Mouse (Mus musculus) lung, adult 2 months (tissue): ENCODE results near the gene Cnpy3. TPM values are rescaled to one million over a fixed set of nuclear protein-coding genes. Genes with fewer than 3 reads are reported as not detected.
"Not testable (repeated sequence)": the region's sequence is repeated elsewhere in the genome, so short reads cannot be mapped to it uniquely, and the experiment has no call there.

Experiments used
- DNase-seq: peaks from one replicate; pipeline ENCODE4 v3.0.0; 2022
- H3K4me1 ChIP-seq: fragments of 200-500 bp; 2 replicates; pipeline ENCODE4 v1.6.1; 2011; ENCODE audit warnings: low read length; ENCODE audit not compliant: control insufficient read depth, insufficient read depth
- H3K4me3 ChIP-seq: fragments of 200-500 bp; replicated peaks from 2 replicates; pipeline ENCODE3; 2011; ENCODE audit warnings: low read depth, mild to moderate bottlenecking, control low read depth, low read length; ENCODE audit errors: extremely low read depth
- CTCF ChIP-seq: fragments of 200-500 bp; IDR thresholded peaks from 2 replicates; pipeline ENCODE4 v1.5.1; 2011; ENCODE audit warnings: mild to moderate bottlenecking, low read length, control low read depth; ENCODE audit not compliant: insufficient read depth
- POLR2A ChIP-seq: fragments of 200-500 bp; IDR thresholded peaks from 2 replicates; pipeline ENCODE4 v1.6.1; 2011; ENCODE audit warnings: low read depth, mild to moderate bottlenecking, control low read depth, low read length, borderline replicate concordance; ENCODE audit errors: extremely low read depth
- WGBS: fragments of 180-500 bp; shearing (Covaris S2); methylation state at CpG from one replicate; pipeline ENCODE4 v1.1.7; 2018; 5-methylcytosine and 5-hydroxymethylcytosine counted together
- polyA plus RNA-seq: library from polyadenylated mRNA; depleted of rRNA; stranded (reverse); fragments of >200 nt; gene quantifications from 2 replicates; pipeline ENCODE4 v1.2.3, GENCODE M21; 2012

Cnpy3 gene
- polyA plus RNA-seq, 1 experiment, result 59.7 TPM

- H3K4me1 ChIP-seq, result peaks cover 2% of the 10 kb centered on the region; the same call in 1 of the 2 replicates
- WGBS, result 59% methylated on average over 17 of the region's 17 CpGs
- no peak overlapping the region for H3K4me3 ChIP-seq
- no peak for DNase-seq
- no peak for TF ChIP-seq CTCF
- no peak for TF ChIP-seq POLR2A
Measured at GRCm38 (mm10) chr17:46771616-46772015, 19.6 kb upstream of the Cnpy3 start.

- DNase-seq, result no peak
- WGBS, result 91% methylated on average over 4 of the region's 4 CpGs
Measured at GRCm38 (mm10) chr17:46771025-46771424, 19.0 kb upstream of the Cnpy3 start.

GRCm38 (mm10) chr17:46770546-46770945 lies 18.5 kb upstream of the Cnpy3 start:
- TF ChIP-seq POLR2A (no peak), CTCF (no peak)
- no peak for DNase-seq
- H3K4me3 ChIP-seq, result no peak overlapping the region
- peaks cover 2% of the 10 kb centered on the region; the same call in 1 of the 2 replicates for H3K4me1 ChIP-seq
- 89% methylated on average over 11 of the region's 11 CpGs for WGBS

More at GRCm38 (mm10) chr17:46771025-46771424, 19.0 kb upstream of the Cnpy3 start:
- TF ChIP-seq CTCF (no peak), POLR2A (no peak)
- Histone ChIP-seq H3K4me1 (peaks cover 2% of the 10 kb centered on the region; the same call in 1 of the 2 replicates), H3K4me3 (no peak overlapping the region)

GRCm38 (mm10) chr17:46767868-46768267 lies 15.9 kb upstream of the Cnpy3 start:
- TF ChIP-seq POLR2A (no peak), CTCF (no peak)

DNA sequence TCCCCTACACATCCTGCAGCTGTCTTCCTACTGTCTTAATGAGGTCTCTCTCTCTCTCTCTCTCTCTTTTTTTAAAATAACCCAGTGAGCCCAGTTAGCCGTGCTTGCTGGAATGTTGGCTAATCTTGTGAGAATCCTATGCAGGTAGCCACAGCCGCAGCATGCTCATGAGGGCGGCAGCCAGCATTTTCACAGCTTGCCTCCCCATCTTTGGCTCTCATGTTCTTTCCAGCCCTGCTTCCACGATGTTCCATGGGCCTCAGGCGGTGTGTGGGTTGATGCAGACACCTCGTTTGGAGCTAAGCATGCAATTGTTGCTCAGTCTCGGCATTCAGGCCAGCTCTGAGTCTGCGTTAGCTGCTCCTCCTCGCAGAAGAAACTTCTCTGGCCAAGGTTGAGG lies 12.9 kb upstream of the Cnpy3 start:
- 56% methylated on average over 9 of the region's 9 CpGs for WGBS
- H3K4me3 ChIP-seq, DNase-seq, H3K4me1 ChIP-seq: not testable (repeated sequence)

More at GRCm38 (mm10) chr17:46767868-46768267, 15.9 kb upstream of the Cnpy3 start:
- WGBS, result 36% methylated on average over 8 of the region's 8 CpGs
- DNase-seq, result peak; percentile 50
- Histone ChIP-seq H3K4me1 (no peaks in the 10 kb centered on the region), H3K4me3 (no peak overlapping the region)

- Histone ChIP-seq H3K4me3 (no peak within 1 kb of the TSS), H3K4me1 (no peaks in the 10 kb centered on the region)
- TF ChIP-seq CTCF, result no peak
- no peak for TF ChIP-seq POLR2A
- WGBS, result 56% methylated on average over 2 of the region's 2 CpGs
- DNase-seq, result no peak
Measured at GRCm38 (mm10) chr17:46763544-46763943, 11.5 kb upstream of the Cnpy3 start, which contains the start of gene Ptcra. Ptcra (minus strand) TSS chr17:46763712.

GRCm38 (mm10) chr17:46758753-46759152 lies 6.7 kb upstream of the Cnpy3 start:
- H3K4me1 ChIP-seq, result no peaks in the 10 kb centered on the region
- DNase-seq, result no peak
- H3K4me3 ChIP-seq, result no peak overlapping the region
- 78% methylated on average over 12 of the region's 12 CpGs for WGBS
- TF ChIP-seq POLR2A (no peak), CTCF (no peak)

DNA sequence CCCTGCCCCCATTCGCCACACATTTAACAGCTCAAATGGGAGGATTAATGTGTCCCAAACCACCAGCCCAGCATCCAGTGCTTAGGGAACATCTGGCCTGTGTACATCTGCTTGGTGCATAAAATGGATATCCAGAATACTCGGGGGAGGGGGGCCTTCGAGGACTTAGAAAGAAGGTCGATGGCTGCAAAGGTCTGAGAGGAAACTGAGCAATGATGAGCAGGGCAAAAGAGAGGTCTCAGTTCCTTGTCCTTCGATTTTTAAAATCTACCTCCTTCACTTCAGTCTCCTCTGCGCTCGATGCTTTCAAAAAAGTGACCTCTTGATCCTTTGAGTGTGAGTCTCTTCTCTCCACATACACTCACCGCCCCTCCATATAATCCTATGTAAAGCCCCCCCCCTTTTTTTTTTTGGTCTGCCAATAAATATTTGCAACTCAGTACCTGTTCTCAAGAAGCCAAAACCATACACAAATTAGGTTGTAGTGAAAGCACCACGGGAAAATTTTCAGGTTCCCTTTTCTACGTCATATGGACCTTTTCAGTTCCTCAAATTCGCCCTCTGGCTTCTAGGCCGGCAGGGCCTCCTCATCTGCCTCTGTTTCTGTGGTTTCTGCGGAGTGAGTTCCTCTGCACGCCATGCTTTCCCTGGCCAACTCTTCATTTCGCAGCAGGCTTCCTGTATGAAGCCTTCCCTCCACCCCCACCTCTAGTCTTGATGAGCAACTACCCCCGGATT lies 789 bp downstream of the Cnpy3 start:
- WGBS, result 17% methylated on average over 16 of the region's 16 CpGs
- Histone ChIP-seq H3K4me3 (peak overlapping the region; percentile 86), H3K4me1 (no peaks in the 10 kb centered on the region)
- DNase-seq, result no peak
- no peak for TF ChIP-seq CTCF
- TF ChIP-seq POLR2A, result no peak

DNA sequence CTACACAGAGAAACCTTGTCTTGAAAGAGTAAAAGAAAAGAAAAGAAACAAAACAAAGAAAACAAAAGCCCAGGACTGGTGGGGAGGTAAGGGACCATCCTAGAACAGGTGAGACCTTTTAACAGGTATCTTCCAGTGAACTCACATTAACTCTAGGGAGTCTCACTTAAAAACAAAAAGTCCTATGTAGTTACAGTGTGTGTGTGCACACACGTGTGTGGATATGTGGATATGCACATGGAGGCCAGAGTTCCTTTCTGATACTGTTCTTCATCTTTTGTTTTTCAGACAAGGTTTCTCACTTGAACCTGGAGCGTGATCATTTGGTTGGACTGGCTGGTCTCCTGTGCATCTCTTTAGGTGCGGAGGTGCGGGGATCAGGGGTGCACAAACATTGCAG lies 1.4 kb downstream of the Cnpy3 start:
- Histone ChIP-seq H3K4me3 (no peak overlapping the region), H3K4me1 (no peaks in the 10 kb centered on the region)
- DNase-seq, result no peak
- 89% methylated on average over 4 of the region's 4 CpGs for WGBS
- no peak for TF ChIP-seq CTCF
- no peak for TF ChIP-seq POLR2A

- WGBS, result 85% methylated on average over 5 of the region's 5 CpGs
- no peak for TF ChIP-seq CTCF
- no peak for TF ChIP-seq POLR2A
- Histone ChIP-seq H3K4me3 (no peak overlapping the region), H3K4me1 (no peaks in the 10 kb centered on the region)
- DNase-seq, result no peak
Measured at GRCm38 (mm10) chr17:46749282-46749681, 2.7 kb downstream of the Cnpy3 start.

GRCm38 (mm10) chr17:46747806-46748205 lies 4.2 kb downstream of the Cnpy3 start:
- no peak for DNase-seq
- TF ChIP-seq CTCF (no peak), POLR2A (no peak)
- WGBS, result 82% methylated on average over 2 of the region's 2 CpGs
- Histone ChIP-seq H3K4me1 (no peaks in the 10 kb centered on the region), H3K4me3 (no peak overlapping the region)
